Mouse (Mus musculus): ENCODE results near the gene Ffar1. TPM values are rescaled to one million over a fixed set of nuclear protein-coding genes. Genes with fewer than 3 reads are reported as not detected.
A peak's percentile ranks its signal among the peaks of the same experiment; 100 is the strongest.

The Ffar1 gene
- polyA plus RNA-seq, 1 experiment from 2014 or later: not detected

GRCm38 (mm10) chr7:30884047-30884446 lies 22.7 kb upstream of the Ffar1 start:
- ATAC-seq (ENCODE audit: low FRiP score, low read depth): no peak
- H3K4me3 ChIP-seq: no peak overlapping the region
- no peaks in the 10 kb centered on the region for H3K4me1 ChIP-seq
- H3K4me2 ChIP-seq (replicated peaks): no peak overlapping the region
- H3K9ac ChIP-seq (replicated peaks): no peak overlapping the region
- H3K27ac ChIP-seq (replicated peaks): no peak overlapping the region
- H3K36me3 ChIP-seq: no peaks in the 10 kb centered on the region
- H3K9me3 ChIP-seq: no peaks in the 10 kb centered on the region
- H3K27me3 ChIP-seq: no peaks in the 10 kb centered on the region

- H3K27me3 ChIP-seq: no peaks in the 10 kb centered on the region
- no peaks in the 10 kb centered on the region for H3K9me3 ChIP-seq
- no peak overlapping the region for H3K27ac ChIP-seq (replicated peaks)
- no peaks in the 10 kb centered on the region for H3K36me3 ChIP-seq
- no peak overlapping the region for H3K9ac ChIP-seq (replicated peaks)
- no peak overlapping the region for H3K4me3 ChIP-seq
- H3K4me2 ChIP-seq (replicated peaks): no peak overlapping the region
- WGBS: 91% methylated on average over 3 of the region's 3 CpGs
- H3K4me1 ChIP-seq: no peaks in the 10 kb centered on the region
- no peak for ATAC-seq (ENCODE audit: low FRiP score, low read depth)
Observed at GRCm38 (mm10) chr7:30881367-30881766, 20.0 kb upstream of the Ffar1 start.

DNA sequence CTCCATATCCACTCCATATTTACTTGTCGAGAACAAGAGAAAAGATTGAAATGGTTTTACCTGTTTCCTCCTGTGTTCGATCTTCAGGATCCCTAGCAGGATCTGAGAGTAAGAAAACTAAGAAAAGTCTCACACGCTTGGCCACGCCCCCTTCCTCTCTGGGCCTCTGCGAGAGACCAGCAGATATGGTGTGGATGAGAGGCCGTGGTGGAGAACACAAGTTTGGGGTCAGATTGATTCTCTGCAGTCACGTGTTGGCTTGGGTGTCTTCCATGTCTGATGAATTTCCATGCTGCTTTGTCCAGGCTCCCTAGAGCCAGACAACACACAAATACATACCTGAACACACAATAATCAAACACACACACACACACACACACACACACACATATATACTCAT lies 18.8 kb upstream of the Ffar1 start, which contains the start of gene Cd22:
Cd22 (minus strand) TSS at position 167 of the 400 bp plus-strand sequence.
- no peak within 1 kb of the TSS for H3K4me2 ChIP-seq (replicated peaks)
- H3K9me3 ChIP-seq: no peaks in the 10 kb centered on the region
- no peak within 1 kb of the TSS for H3K9ac ChIP-seq (replicated peaks)
- no peak within 1 kb of the TSS for H3K27ac ChIP-seq (replicated peaks)
- H3K4me1 ChIP-seq: no peaks in the 10 kb centered on the region
- H3K36me3 ChIP-seq: no peaks in the 10 kb centered on the region
- H3K27me3 ChIP-seq: no peaks in the 10 kb centered on the region
- H3K4me3 ChIP-seq: no peak within 1 kb of the TSS
- WGBS: 72% methylated on average over 7 of the region's 7 CpGs
- no peak for ATAC-seq (ENCODE audit: low FRiP score, low read depth)

- Histone ChIP-seq H3K36me3 (no peaks in the 10 kb centered on the region), H3K9me3 (no peaks in the 10 kb centered on the region), H3K27me3 (no peaks in the 10 kb centered on the region), H3K9ac (replicated peaks) (no peak overlapping the region), H3K4me3 (no peak overlapping the region), H3K4me1 (no peaks in the 10 kb centered on the region), H3K27ac (replicated peaks) (no peak overlapping the region), H3K4me2 (replicated peaks) (no peak overlapping the region)
- ATAC-seq (ENCODE audit: low FRiP score, low read depth): no peak
- 81% methylated on average over 6 of the region's 6 CpGs for WGBS
Observed at GRCm38 (mm10) chr7:30878950-30879349, 17.6 kb upstream of the Ffar1 start.

- Histone ChIP-seq H3K9me3 (no peaks in the 10 kb centered on the region), H3K4me1 (no peaks in the 10 kb centered on the region), H3K4me3 (no peak overlapping the region), H3K36me3 (no peaks in the 10 kb centered on the region), H3K9ac (replicated peaks) (no peak overlapping the region), H3K27me3 (peaks cover 6% of the 10 kb centered on the region; the same call in 1 of the 2 replicates), H3K27ac (replicated peaks) (no peak overlapping the region), H3K4me2 (replicated peaks) (peak overlapping the region; percentile 25)
- no peak for ATAC-seq (ENCODE audit: low FRiP score, low read depth)
- WGBS: 28% methylated on average over 15 of the region's 15 CpGs
Observed at GRCm38 (mm10) chr7:30873083-30873482, 11.7 kb upstream of the Ffar1 start.

DNA sequence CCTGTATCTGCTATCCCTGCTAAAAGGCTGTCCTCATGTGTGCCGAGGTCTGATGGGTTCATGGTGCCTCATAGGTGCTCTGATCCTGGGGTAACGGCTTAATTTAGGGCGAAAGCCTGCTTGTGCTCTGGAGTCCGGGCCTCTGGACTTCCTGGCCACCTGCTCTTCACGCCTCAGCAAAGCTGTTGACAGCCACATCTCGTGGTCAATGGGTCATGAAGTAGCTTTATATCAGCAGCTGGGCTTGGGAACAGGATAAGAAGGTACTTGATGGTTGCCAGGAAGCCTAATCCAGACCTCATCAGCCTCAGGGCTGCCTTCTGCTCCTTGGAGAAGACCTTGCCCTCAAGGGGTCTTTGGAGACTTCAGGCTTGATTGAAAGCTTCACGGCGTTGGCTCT lies 2.0 kb upstream of the Ffar1 start:
- WGBS: 76% methylated on average over 8 of the region's 8 CpGs
- 0 out of 2 replicates have a peak, but pooled peaks cover 3% of the 10 kb centered on the region for H3K4me1 ChIP-seq
- ATAC-seq (ENCODE audit: low FRiP score, low read depth): no peak
- no peak overlapping the region for H3K9ac ChIP-seq (replicated peaks)
- no peak overlapping the region for H3K4me3 ChIP-seq
- H3K27me3 ChIP-seq: 0 out of 2 replicates have a peak, but pooled peaks cover 8% of the 10 kb centered on the region
- no peaks in the 10 kb centered on the region for H3K36me3 ChIP-seq
- no peaks in the 10 kb centered on the region for H3K9me3 ChIP-seq
- H3K4me2 ChIP-seq (replicated peaks): no peak overlapping the region
- no peak overlapping the region for H3K27ac ChIP-seq (replicated peaks)

- peak overlapping the region; percentile 28 for H3K4me3 ChIP-seq
- peak; percentile 69 for ATAC-seq (ENCODE audit: low FRiP score, low read depth)
- H3K4me2 ChIP-seq (replicated peaks): peak overlapping the region; percentile 49
- H3K36me3 ChIP-seq: no peaks in the 10 kb centered on the region
- H3K4me1 ChIP-seq: 0 out of 2 replicates have a peak, but pooled peaks cover 3% of the 10 kb centered on the region
- H3K27me3 ChIP-seq: 0 out of 2 replicates have a peak, but pooled peaks cover 8% of the 10 kb centered on the region
- no peak overlapping the region for H3K27ac ChIP-seq (replicated peaks)
- H3K9ac ChIP-seq (replicated peaks): no peak overlapping the region
- H3K9me3 ChIP-seq: no peaks in the 10 kb centered on the region
- WGBS: 11% methylated on average over 12 of the region's 16 CpGs
Observed at GRCm38 (mm10) chr7:30859635-30860402, 1.5 kb downstream of the Ffar1 start.

DNA sequence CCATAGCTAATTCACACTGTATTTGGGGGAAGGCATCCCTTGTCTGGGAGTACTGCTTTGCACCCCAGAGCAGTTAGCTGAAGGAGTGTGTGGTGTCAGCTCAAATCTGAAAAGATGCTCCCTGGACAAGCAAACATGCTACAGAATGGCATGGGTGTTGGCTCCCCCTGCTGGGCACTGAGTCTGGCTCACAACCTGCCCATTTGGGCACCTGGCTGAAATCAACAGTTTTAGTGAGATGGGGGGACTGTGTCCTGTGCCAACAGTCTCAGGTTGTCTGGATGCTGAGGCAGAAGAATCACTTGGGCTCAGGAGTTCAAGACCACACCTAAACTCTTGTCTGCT lies 2.1 kb downstream of the Ffar1 start:
- no peak overlapping the region for H3K4me3 ChIP-seq
- H3K27ac ChIP-seq (replicated peaks): no peak overlapping the region
- H3K27me3 ChIP-seq: 0 out of 2 replicates have a peak, but pooled peaks cover 8% of the 10 kb centered on the region
- ATAC-seq (ENCODE audit: low FRiP score, low read depth): peak; percentile 42; the same call in 1 of the 2 replicates
- H3K36me3 ChIP-seq: no peaks in the 10 kb centered on the region
- no peak overlapping the region for H3K9ac ChIP-seq (replicated peaks)
- peak overlapping the region; percentile 49; the same call in 1 of the 2 replicates for H3K4me2 ChIP-seq (replicated peaks)
- H3K9me3 ChIP-seq: no peaks in the 10 kb centered on the region
- 0 out of 2 replicates have a peak, but pooled peaks cover 3% of the 10 kb centered on the region for H3K4me1 ChIP-seq

GRCm38 (mm10) chr7:30857746-30858145 lies 3.6 kb downstream of the Ffar1 start:
- Histone ChIP-seq H3K4me2 (replicated peaks) (no peak overlapping the region), H3K9me3 (no peaks in the 10 kb centered on the region), H3K27ac (replicated peaks) (no peak overlapping the region), H3K4me1 (no peaks in the 10 kb centered on the region), H3K27me3 (0 out of 2 replicates have a peak, but pooled peaks cover 8% of the 10 kb centered on the region), H3K36me3 (no peaks in the 10 kb centered on the region), H3K4me3 (no peak overlapping the region), H3K9ac (replicated peaks) (no peak overlapping the region)
- ATAC-seq (ENCODE audit: low FRiP score, low read depth): no peak
- WGBS: 89% methylated on average over 1 of the region's 1 CpGs

GRCm38 (mm10) chr7:30856078-30856477 lies 5.3 kb downstream of the Ffar1 start, which contains the start of gene Ffar3:
TSS of gene Ffar3 (minus strand) at chr7:30856178.
- no peak within 1 kb of the TSS for H3K9ac ChIP-seq (replicated peaks)
- no peak within 1 kb of the TSS for H3K27ac ChIP-seq (replicated peaks)
- no peaks in the 10 kb centered on the region for H3K9me3 ChIP-seq
- H3K27me3 ChIP-seq: 0 out of 2 replicates have a peak, but pooled peaks cover 4% of the 10 kb centered on the region
- H3K4me3 ChIP-seq: no peak within 1 kb of the TSS
- no peaks in the 10 kb centered on the region for H3K36me3 ChIP-seq
- ATAC-seq (ENCODE audit: low FRiP score, low read depth): no peak
- H3K4me1 ChIP-seq: no peaks in the 10 kb centered on the region
- WGBS: 86% methylated on average over 6 of the region's 6 CpGs
- no peak within 1 kb of the TSS for H3K4me2 ChIP-seq (replicated peaks)

DNA sequence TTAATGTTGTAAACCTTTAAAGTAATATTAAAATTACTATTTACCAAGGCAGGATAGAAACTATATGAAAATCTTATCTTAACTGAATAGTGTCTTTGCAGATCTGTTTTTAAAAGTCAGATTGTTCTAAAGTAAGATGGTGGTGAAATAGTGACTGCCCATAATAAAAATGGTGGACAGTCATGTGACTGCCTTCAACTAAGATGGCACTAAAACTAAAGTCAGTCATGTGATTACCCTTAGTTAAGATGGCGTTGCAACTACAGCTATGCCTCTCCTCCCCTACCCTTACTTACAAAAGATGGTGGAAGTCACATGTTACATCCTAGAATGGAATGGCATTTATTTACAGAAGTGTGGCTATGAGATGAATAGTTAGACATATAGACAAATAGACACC lies 9.9 kb downstream of the Ffar1 start:
- no peak overlapping the region for H3K27ac ChIP-seq (replicated peaks)
- 90% methylated on average over 1 of the region's 1 CpGs for WGBS
- no peaks in the 10 kb centered on the region for H3K36me3 ChIP-seq
- no peaks in the 10 kb centered on the region for H3K27me3 ChIP-seq
- no peaks in the 10 kb centered on the region for H3K4me1 ChIP-seq
- no peak overlapping the region for H3K4me3 ChIP-seq
- H3K4me2 ChIP-seq (replicated peaks): no peak overlapping the region
- no peak for ATAC-seq (ENCODE audit: low FRiP score, low read depth)
- H3K9ac ChIP-seq (replicated peaks): no peak overlapping the region
- no peaks in the 10 kb centered on the region for H3K9me3 ChIP-seq

- H3K27me3 ChIP-seq: no peaks in the 10 kb centered on the region
- no peak overlapping the region for H3K4me2 ChIP-seq (replicated peaks)
- no peaks in the 10 kb centered on the region for H3K9me3 ChIP-seq
- WGBS: 88% methylated on average over 6 of the region's 6 CpGs
- H3K36me3 ChIP-seq: no peaks in the 10 kb centered on the region
- no peak for ATAC-seq (ENCODE audit: low FRiP score, low read depth)
- H3K9ac ChIP-seq (replicated peaks): no peak overlapping the region
- no peak overlapping the region for H3K27ac ChIP-seq (replicated peaks)
- H3K4me1 ChIP-seq: peaks cover 6% of the 10 kb centered on the region; the same call in 1 of the 2 replicates
- H3K4me3 ChIP-seq: no peak overlapping the region
Observed at GRCm38 (mm10) chr7:30847934-30848333, 13.4 kb downstream of the Ffar1 start.

All from midbrain, embryonic 12.5 days (tissue).